Mouse (Mus musculus): ENCODE data around the gene Pbld1. TPM values are rescaled to one million over a fixed set of nuclear protein-coding genes. Genes with fewer than 3 reads are reported as not detected.

Pbld1 gene
- total RNA-seq (2014; rRNA removed) = not detected in 2 replicates
- polyA plus RNA-seq (2015; fragmentation: Nextera tagmentation; extraction: Ambion mirVana) = 0.27 and 0.59 TPM in 2 replicates

- no peaks in the 10 kb centered on the region for H3K9me3 ChIP-seq (ENCODE audit: low read length)
- no peak for TF ChIP-seq CTCF (IDR thresholded peaks at IDR 0.05; ENCODE audit: low read depth)
- no peak for DNase-seq
- H3K36me3 ChIP-seq (ENCODE audit: insufficient read depth) = no peaks in the 10 kb centered on the region
- no peak within 1 kb of the TSS for H3K4me3 ChIP-seq (ENCODE audit: low read depth, low read length)
- no peak within 1 kb of the TSS for H3K4me2 ChIP-seq (ENCODE audit: low read depth)
- 80% methylated on average over 2 of the region's 2 CpGs for WGBS
- H3K27me3 ChIP-seq (ENCODE audit: insufficient read depth, low read length) = no peaks in the 10 kb centered on the region
- H3K9ac ChIP-seq = no peak within 1 kb of the TSS
- no peak within 1 kb of the TSS for H3K27ac ChIP-seq (ENCODE audit: low read depth, low read length)
- no peaks in the 10 kb centered on the region for H3K4me1 ChIP-seq (ENCODE audit: insufficient read depth)
- ATAC-seq = no peak
Measured at GRCm38 (mm10) chr10:63059862-63060261, at the start of gene Pbld1. Gene Pbld1, plus strand, starts transcription at chr10:63060162.

- 80% methylated on average over 4 of the region's 4 CpGs for WGBS
Measured at GRCm38 (mm10) chr10:63010268-63010667, 49.7 kb upstream of the Pbld1 start.

DNA sequence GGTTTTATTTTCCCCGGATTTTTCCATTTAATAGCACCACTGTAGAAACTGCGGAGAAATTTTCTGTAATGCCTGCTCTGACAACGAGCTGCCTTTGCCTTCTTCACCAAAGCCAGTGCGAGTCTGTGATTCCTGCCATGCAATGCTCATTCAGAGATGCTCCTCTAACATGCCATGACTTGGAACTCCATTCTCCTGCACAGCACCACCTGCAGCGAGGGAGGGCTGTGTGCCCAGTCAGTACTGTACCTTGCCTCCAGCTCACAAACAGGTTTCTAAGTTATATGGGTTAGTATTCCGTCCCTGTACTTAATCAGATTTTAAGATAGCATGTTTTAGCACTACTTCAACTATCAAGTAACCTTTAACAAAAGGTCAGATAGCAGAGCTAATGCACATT is 48.4 kb upstream of the Pbld1 start:
- ATAC-seq = no peak
- H3K27ac ChIP-seq (ENCODE audit: low read depth, low read length) = no peak overlapping the region
- no peak for DNase-seq
- 89% methylated on average over 6 of the region's 6 CpGs for WGBS
- H3K9me3 ChIP-seq (ENCODE audit: low read length) = no peaks in the 10 kb centered on the region
- no peaks in the 10 kb centered on the region for H3K4me1 ChIP-seq (ENCODE audit: insufficient read depth)
- TF ChIP-seq CTCF (IDR thresholded peaks at IDR 0.05; ENCODE audit: low read depth) = no peak
- no peak overlapping the region for H3K4me3 ChIP-seq (ENCODE audit: low read depth, low read length)
- H3K36me3 ChIP-seq (ENCODE audit: insufficient read depth) = peaks cover 75% of the 10 kb centered on the region
- no peaks in the 10 kb centered on the region for H3K27me3 ChIP-seq (ENCODE audit: insufficient read depth, low read length)
- no peak overlapping the region for H3K9ac ChIP-seq
- H3K4me2 ChIP-seq (ENCODE audit: low read depth) = no peak overlapping the region

More at GRCm38 (mm10) chr10:63010268-63010667, 49.7 kb upstream of the Pbld1 start:
- H3K36me3 ChIP-seq (ENCODE audit: insufficient read depth) = peaks cover 71% of the 10 kb centered on the region
- no peak overlapping the region for H3K4me3 ChIP-seq (ENCODE audit: low read depth, low read length)
- no peak overlapping the region for H3K27ac ChIP-seq (ENCODE audit: low read depth, low read length)
- DNase-seq = no peak
- no peaks in the 10 kb centered on the region for H3K4me1 ChIP-seq (ENCODE audit: insufficient read depth)
- no peak overlapping the region for H3K4me2 ChIP-seq (ENCODE audit: low read depth)
- no peak overlapping the region for H3K9ac ChIP-seq
- H3K27me3 ChIP-seq (ENCODE audit: insufficient read depth, low read length) = no peaks in the 10 kb centered on the region
- TF ChIP-seq CTCF (IDR thresholded peaks at IDR 0.05; ENCODE audit: low read depth) = no peak
- H3K9me3 ChIP-seq (ENCODE audit: low read length) = no peaks in the 10 kb centered on the region
- no peak for ATAC-seq

DNA sequence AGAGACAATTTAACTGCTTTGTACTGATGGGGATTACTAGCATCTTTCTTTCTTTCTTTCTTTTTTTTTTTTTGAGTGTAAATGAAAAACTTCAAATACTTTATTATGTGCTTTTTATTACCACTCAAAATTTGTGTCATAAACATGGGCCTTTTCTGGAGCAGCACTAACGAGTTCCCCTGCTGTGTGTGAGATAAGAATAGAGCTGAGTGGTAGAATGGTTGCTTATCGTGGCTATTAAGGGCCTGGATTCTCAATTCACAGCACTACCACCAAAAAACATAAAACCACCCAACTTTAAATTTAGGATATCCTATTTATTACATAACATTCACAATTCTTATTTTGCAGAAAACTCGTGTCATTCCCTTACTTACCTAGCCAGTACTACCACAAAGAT is 46.5 kb upstream of the Pbld1 start:
- no peak for ATAC-seq
- H3K27me3 ChIP-seq (ENCODE audit: insufficient read depth, low read length) = no peaks in the 10 kb centered on the region
- H3K9me3 ChIP-seq (ENCODE audit: low read length) = no peaks in the 10 kb centered on the region
- no peaks in the 10 kb centered on the region for H3K4me1 ChIP-seq (ENCODE audit: insufficient read depth)
- WGBS = 50% methylated on average over 3 of the region's 3 CpGs
- H3K4me2 ChIP-seq (ENCODE audit: low read depth) = no peak overlapping the region
- H3K36me3 ChIP-seq (ENCODE audit: insufficient read depth) = peaks cover 69% of the 10 kb centered on the region
- no peak for DNase-seq
- H3K4me3 ChIP-seq (ENCODE audit: low read depth, low read length) = no peak overlapping the region
- TF ChIP-seq CTCF (IDR thresholded peaks at IDR 0.05; ENCODE audit: low read depth) = no peak
- no peak overlapping the region for H3K27ac ChIP-seq (ENCODE audit: low read depth, low read length)
- no peak overlapping the region for H3K9ac ChIP-seq

GRCm38 (mm10) chr10:63014168-63014567 is 45.8 kb upstream of the Pbld1 start:
- TF ChIP-seq CTCF (IDR thresholded peaks at IDR 0.05; ENCODE audit: low read depth) = no peak
- H3K4me3 ChIP-seq (ENCODE audit: low read depth, low read length) = no peak overlapping the region
- 81% methylated on average over 9 of the region's 9 CpGs for WGBS

GRCm38 (mm10) chr10:63019304-63019703 is 40.7 kb upstream of the Pbld1 start:
- WGBS = 63% methylated on average over 6 of the region's 6 CpGs
- no peak for TF ChIP-seq CTCF (IDR thresholded peaks at IDR 0.05; ENCODE audit: low read depth)

More at GRCm38 (mm10) chr10:63014168-63014567, 45.8 kb upstream of the Pbld1 start:
- no peaks in the 10 kb centered on the region for H3K4me1 ChIP-seq (ENCODE audit: insufficient read depth)
- H3K36me3 ChIP-seq (ENCODE audit: insufficient read depth) = peaks cover 69% of the 10 kb centered on the region
- ATAC-seq (no peak), DNase-seq (no peak)
- no peak overlapping the region for H3K9ac ChIP-seq
- H3K4me2 ChIP-seq (ENCODE audit: low read depth) = no peak overlapping the region
- no peaks in the 10 kb centered on the region for H3K9me3 ChIP-seq (ENCODE audit: low read length)
- H3K27me3 ChIP-seq (ENCODE audit: insufficient read depth, low read length) = no peaks in the 10 kb centered on the region
- no peak overlapping the region for H3K27ac ChIP-seq (ENCODE audit: low read depth, low read length)

GRCm38 (mm10) chr10:63021702-63022101 is 38.3 kb upstream of the Pbld1 start:
- peak overlapping the region; percentile 63 for H3K4me2 ChIP-seq (ENCODE audit: low read depth)
- H3K36me3 ChIP-seq (ENCODE audit: insufficient read depth) = peaks cover 6% of the 10 kb centered on the region
- H3K27me3 ChIP-seq (ENCODE audit: insufficient read depth, low read length) = no peaks in the 10 kb centered on the region
- TF ChIP-seq CTCF (IDR thresholded peaks at IDR 0.05; ENCODE audit: low read depth) = no peak
- ATAC-seq = no peak
- DNase-seq = no peak
- H3K4me3 ChIP-seq (ENCODE audit: low read depth, low read length) = peak overlapping the region; percentile 82
- H3K9ac ChIP-seq = peak overlapping the region; percentile 100; the same call in 1 of the 2 replicates
- WGBS = 23% methylated on average over 4 of the region's 4 CpGs
- no peak overlapping the region for H3K27ac ChIP-seq (ENCODE audit: low read depth, low read length)
- H3K9me3 ChIP-seq (ENCODE audit: low read length) = no peaks in the 10 kb centered on the region
- H3K4me1 ChIP-seq (ENCODE audit: insufficient read depth) = peaks cover 32% of the 10 kb centered on the region

More at GRCm38 (mm10) chr10:63019304-63019703, 40.7 kb upstream of the Pbld1 start:
- H3K9me3 ChIP-seq (ENCODE audit: low read length) = no peaks in the 10 kb centered on the region
- H3K4me3 ChIP-seq (ENCODE audit: low read depth, low read length) = no peak overlapping the region
- H3K36me3 ChIP-seq (ENCODE audit: insufficient read depth) = peaks cover 27% of the 10 kb centered on the region
- H3K4me1 ChIP-seq (ENCODE audit: insufficient read depth) = peaks cover 11% of the 10 kb centered on the region
- no peak overlapping the region for H3K9ac ChIP-seq
- H3K27ac ChIP-seq (ENCODE audit: low read depth, low read length) = no peak overlapping the region
- ATAC-seq (no peak), DNase-seq (no peak)
- H3K4me2 ChIP-seq (ENCODE audit: low read depth) = no peak overlapping the region
- H3K27me3 ChIP-seq (ENCODE audit: insufficient read depth, low read length) = no peaks in the 10 kb centered on the region
